Mouse (Mus musculus) E14TG2a.4 (cell line): ENCODE measurements around the gene Vmp1.

Experiments
- CTCF ChIP-seq: conservative IDR thresholded peaks from 2 replicates; pipeline ENCODE4 v1.5.1; 2014; ENCODE audit warnings: low read length
- NANOG ChIP-seq: IDR thresholded peaks from 2 replicates; pipeline ENCODE4 v1.6.1; 2014; ENCODE audit warnings: borderline replicate concordance, low read length, mixed read lengths
- POU5F1 ChIP-seq: IDR thresholded peaks from 2 replicates; pipeline ENCODE4 v1.6.1; 2014; ENCODE audit warnings: low read length, borderline replicate concordance

GRCm38 (mm10) chr11:86637697-86638096 lies 45.9 kb downstream of the Vmp1 start:
- TF ChIP-seq CTCF (no peak), POU5F1 (no peak), NANOG (peak; percentile 57; the same call in 1 of the 2 replicates)
